Mouse (Mus musculus) limb, embryonic 12.5 days (tissue): ENCODE measurements around the gene Tab3. TPM values are rescaled to one million over a fixed set of nuclear protein-coding genes. Genes with fewer than 3 reads are reported as not detected.

Experiments
- ATAC-seq: fragments of 200-750 bp; cut with Nextera tagmentation; 2 replicates; pipeline ENCODE4 v1.8.0; 2017; ENCODE audit warnings: low read depth, moderate TSS enrichment; ENCODE audit not compliant: insufficient number of reproducible peaks, insufficient read depth, low FRiP score, low TSS enrichment
- H3K27ac ChIP-seq: fragments of 300-500 bp; sonication (generic); 2 replicates; pipeline ENCODE4 v1.5.1; 2016; ENCODE audit warnings: mild to moderate bottlenecking, moderate library complexity
- H3K27me3 ChIP-seq: fragments of 300-500 bp; sonication (generic); 2 replicates; pipeline ENCODE4 v1.6.1; 2016; ENCODE audit warnings: mild to moderate bottlenecking, moderate library complexity
- H3K36me3 ChIP-seq: fragments of 300-500 bp; sonication (generic); 2 replicates; pipeline ENCODE4 v1.6.1; 2016; ENCODE audit warnings: mild to moderate bottlenecking, moderate library complexity
- H3K4me1 ChIP-seq: fragments of 300-500 bp; sonication (generic); replicated peaks from 2 replicates; pipeline ENCODE4 v1.6.1; 2016
- H3K4me2 ChIP-seq: fragments of 300-500 bp; sonication (generic); 2 replicates; pipeline ENCODE4 v1.6.1; 2016; ENCODE audit warnings: mild to moderate bottlenecking, moderate library complexity
- H3K4me3 ChIP-seq: fragments of 300-500 bp; sonication (generic); replicated peaks from 2 replicates; pipeline ENCODE4 v1.5.1; 2016; ENCODE audit warnings: mild to moderate bottlenecking
- H3K9ac ChIP-seq: fragments of 300-500 bp; sonication (generic); replicated peaks from 2 replicates; pipeline ENCODE4 v1.6.1; 2016; ENCODE audit warnings: mild to moderate bottlenecking, moderate library complexity
- H3K9me3 ChIP-seq: fragments of 300-500 bp; sonication (generic); 2 replicates; pipeline ENCODE4 v1.6.1; 2016; ENCODE audit warnings: mild to moderate bottlenecking, moderate library complexity
- WGBS: fragments of 180-500 bp; shearing (Covaris S2); methylation state at CpG from one replicate; pipeline ENCODE4 v1.1.7; 2016; 5-methylcytosine and 5-hydroxymethylcytosine counted together
- microRNA-seq: library from miRNA; unstranded; fragments of <30 nt; microRNA quantifications from one replicate; pipeline ENCODE4, GENCODE M21; 2017
- polyA plus RNA-seq: library from polyadenylated mRNA; unstranded; fragments of >200 nt; fragmentation: Nextera tagmentation; extraction: Ambion mirVana; gene quantifications from 2 replicates; pipeline ENCODE4 v1.2.1, GENCODE M21; 2016

Tab3 gene
- polyA plus RNA-seq, 1 experiment from 2014 or later = 2.8 TPM

DNA sequence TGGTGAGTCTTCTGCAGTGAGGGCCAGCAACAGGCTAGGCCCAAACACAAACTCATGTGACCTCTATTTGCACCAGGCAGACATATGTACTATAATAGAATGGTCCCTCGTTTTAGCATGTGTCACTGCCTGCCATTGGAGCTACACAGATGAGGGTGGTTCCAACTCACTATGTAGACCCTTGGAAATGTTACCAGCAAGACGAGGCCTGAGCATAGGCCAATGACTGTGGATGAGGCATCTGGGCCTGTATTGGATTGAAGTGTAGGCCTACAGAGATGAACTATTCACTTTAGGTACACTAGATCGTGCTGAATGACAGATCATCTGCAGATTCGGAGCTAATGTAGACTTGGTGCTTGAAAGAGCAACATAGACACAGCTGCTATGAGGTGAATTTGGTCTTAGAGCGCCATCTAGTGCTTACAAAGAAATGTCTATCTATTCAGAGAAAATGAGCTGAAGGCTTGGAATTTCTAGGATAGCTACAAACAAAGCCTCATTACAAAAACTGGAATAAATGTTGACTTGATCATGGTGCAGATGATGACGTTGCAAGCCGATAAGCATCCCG lies 72.5 kb downstream of the Tab3 start:
- H3K9me3 ChIP-seq = no peaks in the 10 kb centered on the region
- WGBS = 39% methylated on average over 8 of the region's 8 CpGs

DNA sequence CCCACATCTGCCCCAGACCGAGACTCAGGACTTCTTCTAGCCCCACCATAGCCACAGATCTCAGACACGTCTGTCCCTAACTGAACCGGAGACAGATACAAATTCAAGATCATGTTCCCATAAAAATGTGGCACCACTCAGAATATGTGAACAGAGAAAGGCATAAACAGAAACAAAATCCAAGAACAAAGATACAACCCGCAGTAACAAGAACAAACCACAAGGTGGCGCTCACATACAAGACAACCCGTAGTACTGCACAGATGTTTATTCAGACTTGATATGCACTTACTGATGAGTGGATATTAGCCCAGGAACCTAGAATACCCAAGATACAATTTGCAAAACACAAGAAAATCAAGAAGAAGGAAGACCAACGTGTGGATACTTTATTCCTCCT lies 103.0 kb downstream of the Tab3 start:
- Histone ChIP-seq H3K4me3 (no peak overlapping the region), H3K4me1 (no peaks in the 10 kb centered on the region), H3K9me3 (no peaks in the 10 kb centered on the region), H3K27ac (no peak overlapping the region), H3K9ac (no peak overlapping the region), H3K36me3 (no peaks in the 10 kb centered on the region), H3K27me3 (no peaks in the 10 kb centered on the region), H3K4me2 (no peak overlapping the region)
- no peak for ATAC-seq
- 20% methylated on average over 7 of the region's 7 CpGs for WGBS

More for the DNA sequence above, 72.5 kb downstream of the Tab3 start:
- Histone ChIP-seq H3K9ac (no peak overlapping the region), H3K4me1 (no peaks in the 10 kb centered on the region), H3K27me3 (no peaks in the 10 kb centered on the region), H3K36me3 (no peaks in the 10 kb centered on the region), H3K4me3 (no peak overlapping the region), H3K27ac (no peak overlapping the region), H3K4me2 (no peak overlapping the region)
- no peak for ATAC-seq

DNA sequence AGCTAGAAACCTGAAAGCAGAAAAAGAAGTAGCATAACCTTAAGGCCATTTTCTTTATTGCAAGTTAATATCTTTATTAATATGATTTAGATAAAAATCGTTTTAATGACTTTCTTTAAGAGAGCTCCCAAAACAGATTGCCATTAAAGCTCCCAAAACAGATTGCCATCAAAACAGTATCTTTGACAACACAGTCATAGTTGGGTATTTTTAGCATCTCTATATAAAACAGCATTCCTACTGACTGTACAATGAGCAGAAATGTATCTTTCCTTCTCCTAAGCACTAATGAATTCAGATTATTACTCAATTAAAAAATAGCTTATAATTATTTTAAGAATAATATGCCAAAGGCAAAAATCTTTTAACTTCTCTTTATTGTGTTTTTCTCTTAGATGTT lies 108.3 kb downstream of the Tab3 start:
- no peaks in the 10 kb centered on the region for H3K4me1 ChIP-seq
- no peak for ATAC-seq
- H3K9me3 ChIP-seq = no peaks in the 10 kb centered on the region
- no peak overlapping the region for H3K4me2 ChIP-seq
- 48% methylated on average over 1 of the region's 1 CpGs for WGBS
- H3K27ac ChIP-seq = no peak overlapping the region
- no peak overlapping the region for H3K4me3 ChIP-seq
- no peaks in the 10 kb centered on the region for H3K36me3 ChIP-seq
- no peak overlapping the region for H3K9ac ChIP-seq
- H3K27me3 ChIP-seq = no peaks in the 10 kb centered on the region

DNA sequence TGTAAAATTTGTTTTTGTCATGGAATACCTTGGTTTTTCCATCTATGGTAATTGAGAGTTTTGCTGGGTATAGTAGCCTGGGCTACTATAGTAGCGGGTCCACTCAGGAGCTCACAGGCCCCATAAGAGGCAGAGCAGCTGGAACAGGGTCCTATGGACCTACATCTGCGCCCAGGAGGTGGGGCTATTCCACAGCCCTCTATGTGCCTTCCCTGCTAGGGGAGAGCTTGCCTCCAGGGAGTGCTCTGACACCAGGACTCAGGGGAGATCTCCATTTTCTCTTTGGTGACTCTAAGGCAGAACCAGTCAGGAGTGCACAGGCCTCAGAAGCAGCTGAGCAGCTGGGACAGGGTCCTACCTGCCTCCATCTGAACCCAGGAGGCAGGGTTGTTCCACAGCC lies 109.9 kb downstream of the Tab3 start:
- WGBS = 66% methylated on average over 2 of the region's 2 CpGs
- Histone ChIP-seq H3K4me2 (no peak overlapping the region), H3K4me1 (no peaks in the 10 kb centered on the region)

More for the DNA sequence above, 109.9 kb downstream of the Tab3 start:
- no peak for ATAC-seq
- H3K27ac ChIP-seq = no peak overlapping the region
- H3K4me3 ChIP-seq = no peak overlapping the region
- no peaks in the 10 kb centered on the region for H3K27me3 ChIP-seq
- no peaks in the 10 kb centered on the region for H3K9me3 ChIP-seq
- H3K9ac ChIP-seq = no peak overlapping the region
- H3K36me3 ChIP-seq = no peaks in the 10 kb centered on the region

Small RNA genes within 50 kb of the gene (microRNA-seq; reads per million reads assigned to microRNA genes)
- not detected for gene Gm44378

Other genes with a start within 250 kb of the Tab3 start
- gene Gk, start 202.8 kb downstream of the Tab3 start, polyA plus RNA-seq = 5.3 and 6.8 TPM in 2 replicates